Mouse (Mus musculus) brain, embryonic 14.5 days (tissue): Measurements from ENCODE around the gene Arid2.

Source experiments
- CTCF ChIP-seq: fragments of 200-500 bp; IDR thresholded peaks from 2 replicates; pipeline ENCODE4 v1.5.1; 2012; ENCODE audit warnings: inconsistent platforms, mild to moderate bottlenecking, moderate library complexity, borderline replicate concordance; ENCODE audit not compliant: insufficient read depth, insufficient read length; ENCODE audit errors: extremely low read depth
- POLR2A ChIP-seq: fragments of 200-500 bp; IDR thresholded peaks from 2 replicates; pipeline ENCODE4 v1.6.1; 2012; ENCODE audit warnings: mild to moderate bottlenecking, inconsistent platforms, borderline replicate concordance; ENCODE audit not compliant: poor library complexity, insufficient read depth, insufficient read length, severe bottlenecking; ENCODE audit errors: extremely low read depth

DNA sequence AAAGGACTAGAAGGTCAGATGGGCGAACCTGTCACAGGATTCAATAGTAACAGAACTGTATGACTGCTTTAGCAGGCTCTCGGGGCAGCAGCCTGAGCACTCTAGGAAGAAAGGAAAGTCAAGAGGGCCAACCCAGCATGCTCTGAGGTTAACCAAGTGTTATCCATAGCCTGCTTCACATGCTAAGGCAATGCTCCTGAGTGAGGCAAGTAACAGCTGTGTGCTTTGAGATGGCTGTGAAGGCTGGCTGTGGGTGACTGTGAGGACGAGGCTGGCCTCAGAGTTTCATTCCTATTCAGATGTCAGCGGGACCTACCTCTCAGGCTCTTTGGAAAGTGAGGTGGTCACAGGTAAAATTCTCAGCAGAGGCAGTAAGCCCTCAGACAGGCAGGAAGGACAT is 118.9 kb downstream of the Arid2 start:
- TF ChIP-seq CTCF (no peak), POLR2A (no peak)
